Mouse (Mus musculus) erythroblast, embryonic 14.5 days (primary cell): Measurements from ENCODE around the gene Fam168a.

Source experiments
- GATA1 ChIP-seq: IDR thresholded peaks from 2 replicates; pipeline ENCODE4 v1.6.1; 2012; ENCODE audit warnings: low read length, inconsistent platforms, mixed read lengths
- TAL1 ChIP-seq: IDR thresholded peaks from 3 replicates; pipeline ENCODE4 v1.6.1; 2012; ENCODE audit warnings: low read length, inconsistent platforms, mixed read lengths

DNA sequence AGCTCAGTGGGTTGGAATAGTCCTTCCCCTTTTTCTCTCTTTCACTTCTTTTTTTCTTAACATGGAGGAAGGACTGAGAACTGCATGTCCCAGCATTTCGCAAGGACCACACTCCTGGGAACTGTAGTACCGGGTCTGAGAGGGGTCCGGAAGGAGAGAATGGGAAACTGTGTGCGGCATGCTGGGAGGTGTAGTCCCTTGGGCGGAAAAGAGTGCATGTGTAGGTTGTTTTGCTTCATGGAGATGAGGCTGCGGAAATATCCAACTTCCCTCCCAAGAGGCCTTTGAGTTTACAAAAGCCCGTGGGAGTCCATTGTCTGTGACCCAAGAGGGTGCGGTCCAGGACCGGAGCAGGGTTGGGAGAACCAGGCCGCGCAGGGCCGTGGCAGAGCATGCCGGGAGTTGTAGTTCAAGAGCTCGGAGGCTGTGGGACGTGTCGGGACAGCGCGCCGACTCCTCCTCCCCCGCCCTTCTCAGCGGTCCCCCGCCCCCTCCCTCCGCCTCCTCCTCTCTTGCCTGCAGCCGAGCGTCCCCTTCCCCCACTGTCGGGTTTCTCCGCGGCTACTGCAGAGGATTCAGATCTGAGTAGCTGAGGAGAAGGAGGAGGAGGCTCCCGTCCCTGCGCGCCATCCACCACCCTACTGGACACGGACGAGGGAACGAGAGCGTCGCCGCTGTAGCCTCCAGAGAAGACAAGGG lies at the start of gene Fam168a:
- TF ChIP-seq GATA1 (no peak), TAL1 (no peak)
